ENCODE assay signal across 18 mouse cellular contexts in genomic region chr17:24994721-24995120, GRCm38 (mm10).
"Had no signal": no experiment of that assay in that cellular context is flagged by ENCODE, and none has a peak within 500 bp of the region (broad histone marks: within the 10 kb centered on the region; RNA-seq: fewer than 3 reads in every experiment).

No protein-coding gene starts in this region.

- H3K27me3 ChIP-seq: limb, embryonic 12.5 days; limb, embryonic 15.5 days; midbrain, embryonic 13.5 days; neural tube, embryonic 13.5 days had no signal

- H3K4me3 ChIP-seq: limb, embryonic 12.5 days; limb, embryonic 15.5 days; midbrain, embryonic 10.5 days; midbrain, embryonic 13.5 days; myocyte; neural tube, embryonic 13.5 days had no signal

- DNase-seq: kidney, postnatal 14 days; kidney, postnatal 4 days; left cerebral cortex, postnatal 4 days; liver, postnatal 0 days; lung, embryonic 14.5 days; thymus, adult 2 months; thymus, postnatal 14 days; thymus, postnatal 4 days had no signal

- H3K4me1 ChIP-seq: limb, embryonic 12.5 days; limb, embryonic 15.5 days; midbrain, embryonic 10.5 days; midbrain, embryonic 13.5 days; neural tube, embryonic 13.5 days had no signal

- H3K27ac ChIP-seq: limb, embryonic 12.5 days; limb, embryonic 15.5 days; liver, embryonic 14.5 days; macrophage; midbrain, embryonic 10.5 days; midbrain, embryonic 13.5 days; neural tube, embryonic 13.5 days had no signal

- ATAC-seq: liver, postnatal 0 days; lung, postnatal 0 days; midbrain, embryonic 13.5 days; midbrain, embryonic 16.5 days had no signal
